Mouse (Mus musculus): Measurements from ENCODE around the gene 3830406C13Rik. TPM values are rescaled to one million over a fixed set of nuclear protein-coding genes. Genes with fewer than 3 reads are reported as not detected.

3830406C13Rik gene
- polyA plus RNA-seq, 1 experiment from 2014 or later = 41.8 TPM

- Histone ChIP-seq H3K27me3 (peaks cover 100% of the 10 kb centered on the region), H3K27ac (no peak overlapping the region), H3K4me3 (peak overlapping the region; percentile 29), H3K4me2 (replicated peaks) (peak overlapping the region; percentile 53), H3K9me3 (no peaks in the 10 kb centered on the region), H3K9ac (0 out of 2 replicates have a peak overlapping the region, but pooled peaks have one; percentile 25), H3K36me3 (no peaks in the 10 kb centered on the region), H3K4me1 (peaks cover 30% of the 10 kb centered on the region)
- under 1% methylated on average over 39 of the region's 39 CpGs for WGBS
- no peak for ATAC-seq (ENCODE audit: low FRiP score, low read depth)
Measured at GRCm38 (mm10) chr14:12344746-12345240, 60.8 kb downstream of the 3830406C13Rik start.

GRCm38 (mm10) chr14:12345241-12345921, 61.4 kb downstream of the 3830406C13Rik start:
- no peak for ATAC-seq (ENCODE audit: low FRiP score, low read depth)
- peaks cover 27% of the 10 kb centered on the region for H3K4me1 ChIP-seq
- H3K27me3 ChIP-seq = peaks cover 100% of the 10 kb centered on the region
- no peak overlapping the region for H3K9ac ChIP-seq
- under 1% methylated on average over 40 of the region's 40 CpGs for WGBS
- no peaks in the 10 kb centered on the region for H3K9me3 ChIP-seq
- H3K36me3 ChIP-seq = no peaks in the 10 kb centered on the region
- H3K4me2 ChIP-seq (replicated peaks) = peak overlapping the region; percentile 53
- H3K27ac ChIP-seq = no peak overlapping the region
- peak overlapping the region; percentile 29 for H3K4me3 ChIP-seq

GRCm38 (mm10) chr14:12346011-12346864, 62.3 kb downstream of the 3830406C13Rik start:
- WGBS = under 1% methylated on average over 50 of the region's 50 CpGs
- Histone ChIP-seq H3K4me1 (peaks cover 26% of the 10 kb centered on the region), H3K27ac (no peak overlapping the region), H3K9me3 (no peaks in the 10 kb centered on the region), H3K36me3 (no peaks in the 10 kb centered on the region), H3K4me3 (peak overlapping the region; percentile 29), H3K9ac (no peak overlapping the region), H3K27me3 (peaks cover 100% of the 10 kb centered on the region), H3K4me2 (replicated peaks) (peak overlapping the region; percentile 53)
- ATAC-seq (ENCODE audit: low FRiP score, low read depth) = no peak

- peaks cover 23% of the 10 kb centered on the region for H3K4me1 ChIP-seq
- peak overlapping the region; percentile 53 for H3K4me2 ChIP-seq (replicated peaks)
- H3K27ac ChIP-seq = no peak overlapping the region
- WGBS = under 1% methylated on average over 26 of the region's 26 CpGs
- no peak overlapping the region for H3K9ac ChIP-seq
- H3K4me3 ChIP-seq = peak overlapping the region; percentile 29
- H3K9me3 ChIP-seq = no peaks in the 10 kb centered on the region
- no peaks in the 10 kb centered on the region for H3K36me3 ChIP-seq
- no peak for ATAC-seq (ENCODE audit: low FRiP score, low read depth)
- peaks cover 100% of the 10 kb centered on the region for H3K27me3 ChIP-seq
Measured at GRCm38 (mm10) chr14:12346865-12347600, 63.1 kb downstream of the 3830406C13Rik start.

- no peak for ATAC-seq (ENCODE audit: low FRiP score, low read depth)
- no peaks in the 10 kb centered on the region for H3K36me3 ChIP-seq
- no peak within 1 kb of the TSS for H3K4me2 ChIP-seq (replicated peaks)
- H3K4me3 ChIP-seq = no peak within 1 kb of the TSS
- H3K9me3 ChIP-seq = no peaks in the 10 kb centered on the region
- WGBS = 4% methylated on average over 2 of the region's 2 CpGs
- H3K9ac ChIP-seq = no peak within 1 kb of the TSS
- H3K27ac ChIP-seq = no peak within 1 kb of the TSS
- peaks cover 99% of the 10 kb centered on the region for H3K27me3 ChIP-seq
- peaks cover 23% of the 10 kb centered on the region for H3K4me1 ChIP-seq
Measured at GRCm38 (mm10) chr14:12348089-12348488, 64.1 kb downstream of the 3830406C13Rik start, which contains the start of gene Fezf2. Gene Fezf2 (minus strand): TSS chr14:12348189.

- H3K9ac ChIP-seq = no peak overlapping the region
- no peak for ATAC-seq (ENCODE audit: low FRiP score, low read depth)
- H3K4me1 ChIP-seq = peaks cover 19% of the 10 kb centered on the region
- no peak overlapping the region for H3K4me3 ChIP-seq
- no peaks in the 10 kb centered on the region for H3K9me3 ChIP-seq
- WGBS = 5% methylated on average over 15 of the region's 15 CpGs
- H3K36me3 ChIP-seq = no peaks in the 10 kb centered on the region
- H3K4me2 ChIP-seq (replicated peaks) = no peak overlapping the region
- peaks cover 99% of the 10 kb centered on the region for H3K27me3 ChIP-seq
- H3K27ac ChIP-seq = no peak overlapping the region
Measured at GRCm38 (mm10) chr14:12349334-12350090, 65.5 kb downstream of the 3830406C13Rik start.

GRCm38 (mm10) chr14:12350271-12350916, 66.4 kb downstream of the 3830406C13Rik start:
- H3K4me2 ChIP-seq (replicated peaks) = no peak overlapping the region
- no peak overlapping the region for H3K27ac ChIP-seq
- ATAC-seq (ENCODE audit: low FRiP score, low read depth) = no peak
- WGBS = 7% methylated on average over 16 of the region's 16 CpGs
- H3K4me3 ChIP-seq = no peak overlapping the region
- peaks cover 96% of the 10 kb centered on the region for H3K27me3 ChIP-seq
- no peak overlapping the region for H3K9ac ChIP-seq
- peaks cover 11% of the 10 kb centered on the region for H3K4me1 ChIP-seq
- H3K36me3 ChIP-seq = no peaks in the 10 kb centered on the region
- H3K9me3 ChIP-seq = no peaks in the 10 kb centered on the region

Other genes with a start within 250 kb of the 3830406C13Rik start
- gene Gm49355, start 197 bp upstream of the 3830406C13Rik start, polyA plus RNA-seq (2015; fragmentation: Nextera tagmentation; extraction: Ambion mirVana) = 0.09 and 0.27 TPM in 2 replicates
- 0.14 and 0.31 TPM in 2 replicates for gene Fezf2, start 64.0 kb downstream of the 3830406C13Rik start, polyA plus RNA-seq (2015; fragmentation: Nextera tagmentation; extraction: Ambion mirVana)

All from limb, embryonic 13.5 days (tissue).